Mouse (Mus musculus) frontal cortex, adult 2 months (tissue): ENCODE measurements around the gene Cox5b. TPM values are rescaled to one million over a fixed set of nuclear protein-coding genes. Genes with fewer than 3 reads are reported as not detected.

Experiments
- polyA plus RNA-seq: library from polyadenylated mRNA; depleted of rRNA; stranded (reverse); fragments of >200 nt; gene quantifications from 2 replicates; pipeline ENCODE4 v1.2.3, GENCODE M21; 2012; rRNA removed

The Cox5b gene
- polyA plus RNA-seq, 1 experiment, result 685 TPM

Other genes with a start within 250 kb of the Cox5b start
- gene Lman2l, start 246.2 kb upstream of the Cox5b start, polyA plus RNA-seq, result 39.1 and 39.6 TPM in 2 replicates
- gene Cnnm4, start 219.8 kb upstream of the Cox5b start, polyA plus RNA-seq, result 7.9 and 8.6 TPM in 2 replicates
- gene Cnnm3, start 179.6 kb upstream of the Cox5b start, polyA plus RNA-seq, result 26.6 and 27.1 TPM in 2 replicates
- 9.5 and 11.5 TPM in 2 replicates for gene Ankrd23, start 154.6 kb upstream of the Cox5b start, polyA plus RNA-seq
- 0.04 TPM in 1 of 2 replicates, not detected in the other for gene Gm42417, start 152.0 kb upstream of the Cox5b start, polyA plus RNA-seq
- 16.2 and 17.7 TPM in 2 replicates for gene Ankrd39, start 144.0 kb upstream of the Cox5b start, polyA plus RNA-seq
- 12.3 and 12.7 TPM in 2 replicates for gene Sema4c, start 133.1 kb upstream of the Cox5b start, polyA plus RNA-seq
- 0.58 and 1.4 TPM in 2 replicates for gene Fam178b, start 8.3 kb upstream of the Cox5b start, polyA plus RNA-seq
- gene 4933424G06Rik, start 18.7 kb downstream of the Cox5b start, polyA plus RNA-seq, result 0.10 and 0.46 TPM in 2 replicates
- gene Actr1b, start 23.0 kb downstream of the Cox5b start, polyA plus RNA-seq, result 362 and 413 TPM in 2 replicates
- 2.5 and 3.7 TPM in 2 replicates for gene Zap70, start 70.3 kb downstream of the Cox5b start, polyA plus RNA-seq